Mouse (Mus musculus) midbrain, embryonic 16.5 days (tissue): ENCODE measurements around the gene Ccdc142. TPM values are rescaled to one million over a fixed set of nuclear protein-coding genes. Genes with fewer than 3 reads are reported as not detected.

ENCODE experiments used
- ATAC-seq: fragments of 200-750 bp; cut with Nextera tagmentation; 2 replicates; pipeline ENCODE4 v1.8.0; 2017; ENCODE audit warnings: moderate TSS enrichment
- H3K27ac ChIP-seq: fragments of 300-500 bp; sonication (generic); 2 replicates; pipeline ENCODE4 v1.5.1; 2014; ENCODE audit warnings: mild to moderate bottlenecking, low read length, mixed read lengths
- H3K27me3 ChIP-seq: fragments of 300-500 bp; sonication (generic); 2 replicates; pipeline ENCODE4 v1.6.1; 2014; ENCODE audit warnings: low read depth, low read length, mixed read lengths; ENCODE audit not compliant: control insufficient read depth, insufficient read depth
- H3K36me3 ChIP-seq: fragments of 300-500 bp; sonication (generic); 2 replicates; pipeline ENCODE4 v1.6.1; 2014; ENCODE audit warnings: mild to moderate bottlenecking, low read length, moderate library complexity, mixed read lengths; ENCODE audit not compliant: control insufficient read depth, insufficient read depth
- H3K4me1 ChIP-seq: fragments of 300-500 bp; sonication (generic); 2 replicates; pipeline ENCODE4 v1.6.1; 2014; ENCODE audit warnings: mild to moderate bottlenecking, low read length, mixed read lengths; ENCODE audit not compliant: control insufficient read depth, insufficient read depth
- H3K4me2 ChIP-seq: fragments of 300-500 bp; sonication (generic); 2 replicates; pipeline ENCODE4 v1.6.1; 2014; ENCODE audit warnings: mild to moderate bottlenecking, low read length, mixed read lengths
- H3K4me3 ChIP-seq: fragments of 300-500 bp; sonication (generic); 2 replicates; pipeline ENCODE4 v1.5.1; 2014; ENCODE audit warnings: low read depth, mild to moderate bottlenecking, low read length, moderate library complexity, mixed read lengths
- H3K9ac ChIP-seq: fragments of 300-500 bp; sonication (generic); 2 replicates; pipeline ENCODE4 v1.6.1; 2014; ENCODE audit warnings: low read depth, low read length, mixed read lengths
- H3K9me3 ChIP-seq: fragments of 300-500 bp; sonication (generic); replicated peaks from 2 replicates; pipeline ENCODE4 v1.6.1; 2014; ENCODE audit warnings: mild to moderate bottlenecking, low read length, mixed read lengths; ENCODE audit not compliant: control insufficient read depth, poor library complexity, severe bottlenecking
- WGBS: fragments of 180-500 bp; shearing (Covaris S2); extraction: QIAGEN DNeasy Blood & Tissue Kit; methylation state at CpG from one replicate; pipeline ENCODE4 v1.1.7; 2014; 5-methylcytosine and 5-hydroxymethylcytosine counted together
- polyA plus RNA-seq: library from polyadenylated mRNA; unstranded; fragments of >200 nt; fragmentation: Nextera tagmentation; extraction: Ambion mirVana; gene quantifications from 2 replicates; pipeline ENCODE4 v1.2.1, GENCODE M21; 2015

Ccdc142 gene
- polyA plus RNA-seq, 1 experiment from 2014 or later: 5.9 TPM

DNA sequence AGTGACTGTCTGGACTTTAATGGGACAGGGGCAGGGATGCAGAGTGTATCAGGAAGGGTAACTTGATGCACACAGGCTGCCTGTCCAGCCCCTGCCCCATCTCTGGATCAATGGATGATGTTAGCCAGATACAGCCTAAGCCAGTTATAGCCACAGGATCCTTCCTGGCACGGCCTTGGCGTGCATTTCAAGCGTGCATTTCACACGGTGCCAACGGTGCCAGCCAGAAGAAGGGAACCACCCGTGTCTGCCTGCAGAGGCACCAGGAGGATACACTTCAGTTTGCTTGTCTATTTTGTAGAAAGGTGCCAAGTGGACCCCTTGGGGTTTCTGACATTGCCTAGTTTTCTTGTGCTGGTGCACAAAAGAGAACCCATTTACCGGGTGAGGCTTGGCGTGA is 38.6 kb downstream of the Ccdc142 start:
- Histone ChIP-seq H3K27ac (no peak overlapping the region), H3K4me3 (no peak overlapping the region), H3K27me3 (peaks cover 10% of the 10 kb centered on the region), H3K4me2 (no peak overlapping the region), H3K36me3 (no peaks in the 10 kb centered on the region), H3K4me1 (peaks cover 27% of the 10 kb centered on the region), H3K9ac (no peak overlapping the region), H3K9me3 (no peaks in the 10 kb centered on the region)
- 92% methylated on average over 8 of the region's 8 CpGs for WGBS
- no peak for ATAC-seq

DNA sequence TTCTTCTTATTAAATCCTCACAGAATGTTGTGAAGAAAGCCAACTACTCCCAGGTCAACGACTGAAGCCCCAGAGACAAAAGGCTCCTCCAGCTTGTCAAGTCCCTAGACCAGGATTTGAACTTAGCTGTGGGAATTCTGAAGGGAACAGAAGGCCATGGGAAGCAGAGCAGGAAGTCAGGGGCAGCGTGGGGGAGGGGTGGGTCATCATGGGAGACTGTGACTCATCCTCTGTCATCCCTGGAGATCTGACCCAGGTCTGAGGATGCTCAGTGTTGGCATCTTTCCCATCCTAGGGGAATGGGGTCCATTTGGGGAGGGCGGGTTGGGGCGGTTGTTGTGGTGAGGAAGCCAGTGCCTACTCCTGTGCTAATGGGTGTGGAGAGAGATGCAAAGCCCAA is 40.2 kb downstream of the Ccdc142 start:
- ATAC-seq: no peak
- Histone ChIP-seq H3K4me2 (peak overlapping the region; percentile 63), H3K27ac (no peak overlapping the region), H3K4me1 (peaks cover 25% of the 10 kb centered on the region), H3K36me3 (no peaks in the 10 kb centered on the region), H3K9ac (peak overlapping the region; percentile 64), H3K4me3 (peak overlapping the region; percentile 33; the same call in 1 of the 2 replicates), H3K27me3 (peaks cover 4% of the 10 kb centered on the region), H3K9me3 (no peaks in the 10 kb centered on the region)
- 29% methylated on average over 4 of the region's 4 CpGs for WGBS

DNA sequence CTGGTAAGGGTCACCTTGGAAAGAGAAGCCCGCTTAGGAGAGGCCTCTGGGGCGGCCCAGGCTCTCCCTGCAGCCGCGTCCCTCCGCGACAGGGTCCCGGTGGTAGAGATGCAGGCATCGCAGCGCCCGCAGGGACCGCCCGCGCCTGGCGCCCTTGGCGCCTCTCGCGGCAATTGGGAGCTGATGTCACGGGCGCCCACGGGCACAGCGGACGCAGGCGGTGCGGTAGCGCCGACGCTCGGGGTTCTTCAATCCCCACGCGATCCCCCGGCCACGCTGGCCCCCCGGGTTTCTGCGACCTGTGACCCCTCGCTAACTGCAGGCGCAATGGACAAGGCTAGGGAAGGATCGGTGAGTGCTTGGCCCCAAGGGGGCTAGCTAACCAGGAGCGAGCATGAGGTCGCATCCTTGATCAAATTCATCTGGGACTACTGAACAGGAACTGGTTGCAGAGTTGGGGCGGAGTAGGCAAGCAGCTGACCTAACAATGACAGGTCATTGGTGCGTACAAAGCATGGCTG is 40.9 kb downstream of the Ccdc142 start:
- H3K27ac ChIP-seq: no peak overlapping the region
- ATAC-seq: peak; percentile 19; the same call in 1 of the 2 replicates

DNA sequence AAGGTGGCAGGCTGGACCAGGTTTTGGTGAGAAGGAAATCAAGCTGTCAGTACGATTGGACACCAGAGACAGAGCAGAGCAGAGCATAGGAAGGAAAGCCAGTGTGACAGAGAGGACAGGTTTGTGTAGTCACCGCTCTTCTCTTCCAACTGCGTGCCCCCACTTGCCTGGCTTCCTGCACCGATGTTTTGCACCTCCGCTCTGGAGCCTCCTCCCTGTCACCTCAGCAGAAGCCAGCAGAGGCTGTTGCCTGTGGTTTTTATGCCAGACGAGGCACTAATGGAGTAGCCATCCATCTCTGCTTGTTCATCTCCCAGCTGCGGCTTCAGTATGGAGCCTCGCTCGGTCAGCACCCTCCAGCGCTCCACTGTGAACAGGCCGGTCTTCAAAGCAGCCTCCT is 41.5 kb downstream of the Ccdc142 start:
- H3K27me3 ChIP-seq: no peaks in the 10 kb centered on the region; the same call in 1 of the 2 replicates
- peak; percentile 8; the same call in 1 of the 2 replicates for ATAC-seq
- peaks cover 16% of the 10 kb centered on the region for H3K4me1 ChIP-seq
- no peaks in the 10 kb centered on the region for H3K9me3 ChIP-seq
- peak overlapping the region; percentile 63 for H3K4me2 ChIP-seq
- 56% methylated on average over 11 of the region's 11 CpGs for WGBS
- H3K4me3 ChIP-seq: no peak overlapping the region
- H3K27ac ChIP-seq: no peak overlapping the region
- H3K9ac ChIP-seq: no peak overlapping the region
- no peaks in the 10 kb centered on the region for H3K36me3 ChIP-seq

More for the DNA sequence above, 40.9 kb downstream of the Ccdc142 start:
- no peaks in the 10 kb centered on the region for H3K36me3 ChIP-seq
- H3K4me2 ChIP-seq: peak overlapping the region; percentile 63
- peak overlapping the region; percentile 33 for H3K4me3 ChIP-seq
- 4% methylated on average over 33 of the region's 41 CpGs for whole genome bisulfite sequencing
- no peaks in the 10 kb centered on the region; the same call in 1 of the 2 replicates for H3K27me3 ChIP-seq
- peak overlapping the region; percentile 64 for H3K9ac ChIP-seq
- peaks cover 20% of the 10 kb centered on the region for H3K4me1 ChIP-seq
- H3K9me3 ChIP-seq: no peaks in the 10 kb centered on the region

DNA sequence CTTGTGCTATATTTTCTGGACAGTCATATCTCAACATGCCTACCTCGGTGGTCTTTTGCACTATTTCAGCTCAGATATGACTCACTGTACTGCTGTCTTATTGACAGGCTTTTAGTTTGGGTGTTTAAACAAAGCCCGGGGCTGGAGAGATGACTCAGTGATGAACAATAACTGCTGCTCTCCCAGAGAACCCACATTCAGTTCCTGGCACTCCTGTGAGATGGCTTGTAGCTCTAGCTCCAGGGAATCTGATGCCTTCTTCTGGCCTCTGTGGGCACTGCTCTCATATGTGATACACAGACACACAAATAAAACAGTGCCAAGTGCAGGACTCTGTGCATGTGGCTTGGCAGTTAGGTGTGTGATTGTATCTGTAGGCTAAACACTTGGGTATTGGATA is 43.8 kb downstream of the Ccdc142 start:
- Histone ChIP-seq H3K4me3 (no peak overlapping the region), H3K36me3 (no peaks in the 10 kb centered on the region), H3K9ac (no peak overlapping the region), H3K9me3 (no peaks in the 10 kb centered on the region), H3K27ac (no peak overlapping the region), H3K4me1 (peaks cover 8% of the 10 kb centered on the region; the same call in 1 of the 2 replicates), H3K4me2 (no peak overlapping the region), H3K27me3 (no peaks in the 10 kb centered on the region; the same call in 1 of the 2 replicates)
- WGBS: 85% methylated on average over 2 of the region's 2 CpGs
- ATAC-seq: no peak

DNA sequence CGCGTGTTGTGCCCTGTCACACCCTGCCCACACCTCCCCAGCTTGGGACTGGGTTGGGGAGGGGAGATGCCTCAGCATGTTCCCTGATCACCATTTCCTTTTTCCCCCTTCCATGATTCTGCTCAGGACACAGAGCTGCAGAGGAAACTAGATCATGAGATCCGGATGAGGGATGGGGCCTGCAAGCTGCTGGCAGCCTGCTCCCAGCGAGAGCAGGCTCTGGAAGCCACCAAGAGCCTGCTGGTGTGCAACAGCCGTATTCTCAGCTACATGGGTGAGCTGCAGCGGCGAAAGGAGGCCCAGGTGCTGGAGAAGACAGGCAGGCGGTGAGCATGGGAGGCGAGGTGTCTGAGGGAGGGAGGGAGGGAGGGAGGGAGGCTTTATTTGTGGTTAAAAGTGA is 44.4 kb downstream of the Ccdc142 start:
- no peak for ATAC-seq
- H3K27me3 ChIP-seq: no peaks in the 10 kb centered on the region; the same call in 1 of the 2 replicates
- no peak overlapping the region for H3K4me3 ChIP-seq
- 80% methylated on average over 9 of the region's 9 CpGs for WGBS
- no peaks in the 10 kb centered on the region for H3K36me3 ChIP-seq
- peaks cover 8% of the 10 kb centered on the region; the same call in 1 of the 2 replicates for H3K4me1 ChIP-seq
- H3K9ac ChIP-seq: no peak overlapping the region
- no peaks in the 10 kb centered on the region for H3K9me3 ChIP-seq
- H3K4me2 ChIP-seq: no peak overlapping the region
- no peak overlapping the region for H3K27ac ChIP-seq

DNA sequence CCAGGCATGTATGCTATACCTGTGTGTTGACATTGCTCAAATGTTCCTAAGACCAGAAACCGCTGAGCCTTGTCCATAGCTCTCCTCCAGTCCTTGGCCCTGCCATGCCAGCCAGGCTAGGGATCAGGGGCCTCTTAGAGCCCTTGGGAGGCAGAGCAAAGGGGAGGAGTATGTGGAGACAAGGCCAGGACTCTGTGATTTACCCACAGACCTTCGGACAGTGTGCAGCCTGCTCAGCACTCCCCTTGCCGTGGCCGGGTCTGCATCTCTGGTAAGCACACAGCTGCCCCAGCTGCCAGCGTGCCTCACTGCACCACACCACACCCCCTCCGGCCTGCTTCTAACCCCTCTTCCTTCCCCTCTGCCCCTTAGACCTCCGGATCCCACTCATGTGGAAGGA is 45.9 kb downstream of the Ccdc142 start:
- no peak overlapping the region for H3K27ac ChIP-seq
- H3K4me3 ChIP-seq: no peak overlapping the region
- H3K9ac ChIP-seq: no peak overlapping the region
- no peak for ATAC-seq
- H3K4me1 ChIP-seq: peaks cover 3% of the 10 kb centered on the region; the same call in 1 of the 2 replicates
- no peaks in the 10 kb centered on the region for H3K36me3 ChIP-seq
- H3K27me3 ChIP-seq: no peaks in the 10 kb centered on the region
- no peak overlapping the region for H3K4me2 ChIP-seq
- no peaks in the 10 kb centered on the region for H3K9me3 ChIP-seq
- 52% methylated on average over 7 of the region's 7 CpGs for WGBS

DNA sequence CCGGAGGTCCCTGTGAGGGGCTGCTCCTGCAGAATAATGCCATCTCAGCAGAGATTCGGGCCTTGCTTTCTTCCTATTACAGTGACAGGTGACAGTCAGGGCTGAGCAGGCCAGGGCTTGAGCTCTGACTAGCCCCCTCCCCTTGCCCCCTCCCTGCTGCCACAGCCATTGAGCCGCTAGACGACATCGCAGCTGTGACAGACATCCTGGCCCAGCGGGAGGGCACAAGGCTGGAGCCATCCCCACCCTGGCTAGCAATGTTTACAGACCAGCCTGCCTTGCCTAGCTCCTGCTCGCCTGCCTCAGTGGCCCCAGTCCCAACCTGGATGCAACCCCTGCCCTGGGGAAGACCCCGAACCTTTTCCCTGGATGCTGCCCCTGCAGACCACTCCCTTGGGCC is 50.3 kb downstream of the Ccdc142 start:
- no peaks in the 10 kb centered on the region for H3K27me3 ChIP-seq
- H3K4me1 ChIP-seq: peaks cover 10% of the 10 kb centered on the region
- 0 out of 2 replicates have a peak overlapping the region, but pooled peaks have one; percentile 16 for H3K9ac ChIP-seq
- H3K4me3 ChIP-seq: no peak overlapping the region
- ATAC-seq: no peak
- H3K36me3 ChIP-seq: no peaks in the 10 kb centered on the region; the same call in 1 of the 2 replicates
- no peak overlapping the region for H3K4me2 ChIP-seq
- no peak overlapping the region for H3K27ac ChIP-seq
- WGBS: 30% methylated on average over 8 of the region's 8 CpGs
- no peaks in the 10 kb centered on the region for H3K9me3 ChIP-seq

DNA sequence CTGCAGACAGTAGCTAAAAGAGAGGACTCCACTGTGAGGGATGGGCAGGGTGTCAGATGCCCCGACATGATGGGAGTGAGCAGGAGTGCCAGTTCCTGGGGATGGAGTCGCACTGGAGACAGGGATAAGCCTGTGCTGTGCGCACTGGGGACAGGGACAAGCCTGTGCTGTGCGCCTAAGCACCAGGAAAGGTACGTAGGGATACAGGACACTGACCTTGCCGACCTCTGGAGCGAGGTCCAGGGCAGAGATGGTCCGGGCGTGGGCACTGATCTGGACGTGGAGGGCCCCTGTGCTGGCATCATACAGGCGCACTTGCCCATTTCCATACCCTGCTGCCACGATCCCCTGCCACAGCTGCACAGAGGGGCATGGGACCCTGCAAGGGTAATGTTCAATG is 51.6 kb downstream of the Ccdc142 start:
- no peak for ATAC-seq
- H3K9me3 ChIP-seq: no peaks in the 10 kb centered on the region

More for the DNA sequence above, 51.6 kb downstream of the Ccdc142 start:
- WGBS: 88% methylated on average over 12 of the region's 12 CpGs
- Histone ChIP-seq H3K36me3 (no peaks in the 10 kb centered on the region; the same call in 1 of the 2 replicates), H3K4me3 (no peak overlapping the region), H3K4me2 (no peak overlapping the region), H3K4me1 (peaks cover 10% of the 10 kb centered on the region), H3K9ac (no peak overlapping the region), H3K27ac (no peak overlapping the region), H3K27me3 (no peaks in the 10 kb centered on the region)
